Mouse (Mus musculus) MEL (cell line): ENCODE data around the gene Urah. TPM values are rescaled to one million over a fixed set of nuclear protein-coding genes. Genes with fewer than 3 reads are reported as not detected.

Source experiments
- DNase-seq: peaks from one replicate; pipeline ENCODE4 v3.0.0; 2011; ENCODE audit warnings: low read depth, low spot score
- H3K27ac ChIP-seq: 2 replicates; pipeline ENCODE4 v1.5.1; 2012; ENCODE audit warnings: low read depth, mild to moderate bottlenecking, control low read depth, low read length, moderate library complexity; ENCODE audit not compliant: control insufficient read depth
- H3K27me3 ChIP-seq, 2 experiments: fragments of 150-350 bp in 1 of 2; sonication (generic) in 1 of 2; 2 replicates each; pipeline ENCODE4 v1.6.1; 2012; ENCODE audit warnings: low read length in 2 of 2, mild to moderate bottlenecking in 2 of 2, improper control_type of control experiment in 1 of 2, moderate library complexity in 1 of 2; ENCODE audit not compliant: insufficient read depth in 2 of 2, control insufficient read depth in 1 of 2
- H3K36me3 ChIP-seq, 2 experiments: 2 replicates each; pipeline ENCODE4 v1.6.1; 2012 to 2014; ENCODE audit warnings: low read length in 2 of 2, improper control_type of control experiment in 1 of 2, inconsistent platforms in 1 of 2, mild to moderate bottlenecking in 1 of 2; ENCODE audit not compliant: insufficient read depth in 2 of 2, control insufficient read depth in 1 of 2
- H3K4me1 ChIP-seq, 2 experiments: fragments of 150-350 bp in 1 of 2; sonication (generic) in 1 of 2; 2 replicates each; pipeline ENCODE4 v1.6.1; 2012; ENCODE audit warnings: low read length in 2 of 2, improper control_type of control experiment in 1 of 2, mild to moderate bottlenecking in 1 of 2; ENCODE audit not compliant: insufficient read depth in 2 of 2, control insufficient read depth in 1 of 2
- H3K4me3 ChIP-seq, 2 experiments: fragments of 150-350 bp in 1 of 2; sonication (generic) in 1 of 2; 2 replicates each; pipeline ENCODE4 v1.5.1; 2012; ENCODE audit warnings: low read depth in 2 of 2, low read length in 2 of 2, mild to moderate bottlenecking in 2 of 2, moderate library complexity in 2 of 2, control low read depth in 1 of 2, improper control_type of control experiment in 1 of 2; ENCODE audit not compliant: control insufficient read depth in 1 of 2, insufficient read depth in 1 of 2
- H3K79me2 ChIP-seq: 2 replicates; pipeline ENCODE4 v1.6.1; 2012; ENCODE audit warnings: mild to moderate bottlenecking, low read length, moderate library complexity; ENCODE audit not compliant: control insufficient read depth, poor library complexity, insufficient read depth
- H3K9ac ChIP-seq: 2 replicates; pipeline ENCODE4 v1.6.1; 2012; ENCODE audit warnings: low read depth, mild to moderate bottlenecking, control low read depth, low read length, moderate library complexity; ENCODE audit not compliant: control insufficient read depth, poor library complexity, severe bottlenecking
- H3K9me3 ChIP-seq: fragments of 150-350 bp; sonication (generic); replicated peaks from 2 replicates; pipeline ENCODE4 v1.6.1; 2012; ENCODE audit warnings: mild to moderate bottlenecking, low read length, improper control_type of control experiment, moderate library complexity; ENCODE audit not compliant: insufficient read depth
- BHLHE40 ChIP-seq: IDR thresholded peaks from 2 replicates; pipeline ENCODE4 v1.6.1; 2012; ENCODE audit warnings: low read depth, mild to moderate bottlenecking, inconsistent platforms, low read length, improper control_type of control experiment, borderline replicate concordance
- CHD1 ChIP-seq: IDR thresholded peaks from 2 replicates; pipeline ENCODE4 v1.6.1; 2012; ENCODE audit warnings: low read depth, mild to moderate bottlenecking, inconsistent platforms, low read length, improper control_type of control experiment
- CHD2 ChIP-seq: IDR thresholded peaks from 2 replicates; pipeline ENCODE4 v1.6.1; 2011; ENCODE audit warnings: low read length, improper control_type of control experiment
- E2F4 ChIP-seq: IDR thresholded peaks from 2 replicates; pipeline ENCODE4 v1.6.1; 2011; ENCODE audit warnings: low read depth, low read length, improper control_type of control experiment, borderline replicate concordance
- ELF1 ChIP-seq: IDR thresholded peaks from 2 replicates; pipeline ENCODE4 v1.6.1; 2014; ENCODE audit warnings: low read depth, mild to moderate bottlenecking, inconsistent platforms, low read length, improper control_type of control experiment, moderate library complexity
- GABPA ChIP-seq: IDR thresholded peaks from 2 replicates; pipeline ENCODE4 v1.6.1; 2012; ENCODE audit warnings: low read depth, mild to moderate bottlenecking, inconsistent platforms, low read length, improper control_type of control experiment, moderate library complexity
- HCFC1 ChIP-seq: IDR thresholded peaks from 2 replicates; pipeline ENCODE4 v1.6.1; 2012; ENCODE audit warnings: low read depth, mild to moderate bottlenecking, inconsistent platforms, low read length, improper control_type of control experiment, moderate library complexity
- MAFK ChIP-seq: IDR thresholded peaks from 2 replicates; pipeline ENCODE4 v1.6.1; 2011; ENCODE audit warnings: low read depth, mild to moderate bottlenecking, low read length, improper control_type of control experiment, borderline replicate concordance
- MAZ ChIP-seq: IDR thresholded peaks from 2 replicates; pipeline ENCODE4 v1.6.1; 2012; ENCODE audit warnings: low read depth, mild to moderate bottlenecking, inconsistent platforms, low read length, improper control_type of control experiment
- MEF2A ChIP-seq: IDR thresholded peaks from 2 replicates; pipeline ENCODE4 v1.6.1; 2014; ENCODE audit warnings: low read depth, mild to moderate bottlenecking, inconsistent platforms, low read length, improper control_type of control experiment; ENCODE audit not compliant: poor library complexity, insufficient replicate concordance, severe bottlenecking; ENCODE audit errors: extremely low read depth
- MYB ChIP-seq: IDR thresholded peaks from 2 replicates; pipeline ENCODE4 v1.6.1; 2011; ENCODE audit warnings: mild to moderate bottlenecking, low read depth, low read length, improper control_type of control experiment
- NELFE ChIP-seq: IDR thresholded peaks from 2 replicates; pipeline ENCODE4 v1.6.1; 2011; ENCODE audit warnings: low read depth, low read length, improper control_type of control experiment
- NRF1 ChIP-seq: IDR thresholded peaks from 2 replicates; pipeline ENCODE4 v1.6.1; 2014; ENCODE audit warnings: low read depth, mild to moderate bottlenecking, inconsistent platforms, low read length, improper control_type of control experiment, moderate library complexity; ENCODE audit not compliant: poor library complexity, insufficient read depth, severe bottlenecking
- POLR2A ChIP-seq, 2 experiments: IDR thresholded peaks; 2 replicates each; pipeline ENCODE4 v1.6.1; 2011 to 2012; ENCODE audit warnings: low read length in 2 of 2, mild to moderate bottlenecking in 2 of 2, control low read depth in 1 of 2, improper control_type of control experiment in 1 of 2, low read depth in 1 of 2, moderate library complexity in 1 of 2; ENCODE audit not compliant: control insufficient read depth in 1 of 2, insufficient read depth in 1 of 2, poor library complexity in 1 of 2
- POLR2AphosphoS2 ChIP-seq: IDR thresholded peaks from 2 replicates; pipeline ENCODE4 v1.6.1; 2011; ENCODE audit warnings: low read length, improper control_type of control experiment
- TAL1 ChIP-seq: IDR thresholded peaks from 2 replicates; pipeline ENCODE4 v1.6.1; 2012; ENCODE audit warnings: mild to moderate bottlenecking, inconsistent platforms, low read length, moderate library complexity, mixed read lengths
- TCF12 ChIP-seq: IDR thresholded peaks from 2 replicates; pipeline ENCODE4 v1.6.1; 2014; ENCODE audit warnings: low read depth, mild to moderate bottlenecking, inconsistent platforms, low read length, improper control_type of control experiment, moderate library complexity
- USF1 ChIP-seq: IDR thresholded peaks from 2 replicates; pipeline ENCODE4 v1.6.1; 2014; ENCODE audit warnings: low read depth, mild to moderate bottlenecking, inconsistent platforms, low read length, improper control_type of control experiment, moderate library complexity
- USF2 ChIP-seq, 2 experiments: IDR thresholded peaks; 2 replicates each; pipeline ENCODE4 v1.6.1; 2011 to 2012; ENCODE audit warnings: improper control_type of control experiment in 2 of 2, low read length in 2 of 2, borderline replicate concordance in 1 of 2, inconsistent platforms in 1 of 2, low read depth in 1 of 2, mild to moderate bottlenecking in 1 of 2; ENCODE audit not compliant: insufficient read depth in 1 of 2
- ZC3H11A ChIP-seq: IDR thresholded peaks from 2 replicates; pipeline ENCODE4 v1.6.1; 2012; ENCODE audit warnings: low read depth, mild to moderate bottlenecking, inconsistent platforms, low read length, improper control_type of control experiment
- ZKSCAN1 ChIP-seq: IDR thresholded peaks from 2 replicates; pipeline ENCODE4 v1.6.1; 2012; ENCODE audit warnings: low read depth, mild to moderate bottlenecking, inconsistent platforms, low read length, improper control_type of control experiment, moderate library complexity
- ZMIZ1 ChIP-seq: IDR thresholded peaks from 2 replicates; pipeline ENCODE4 v1.6.1; 2012; ENCODE audit warnings: low read depth, mild to moderate bottlenecking, inconsistent platforms, low read length, improper control_type of control experiment, moderate library complexity
- ZNF384 ChIP-seq: IDR thresholded peaks from 2 replicates; pipeline ENCODE4 v1.6.1; 2012; ENCODE audit warnings: low read depth, mild to moderate bottlenecking, inconsistent platforms, low read length, improper control_type of control experiment
- polyA plus RNA-seq, 2 experiments: library from polyadenylated mRNA; stranded (reverse) in 1 of 2; unstranded in 1 of 2; fragments of >175 nt in 1 of 2; fragments of >200 nt in 1 of 2; gene quantifications; 2 replicates each; pipeline versions ENCODE4 v1.2.1 to v1.2.4; 2012; ENCODE audit warnings: low replicate concordance in 2 of 2, low read depth in 1 of 2; ENCODE audit not compliant: insufficient read length in 2 of 2, insufficient read depth in 1 of 2, missing spikeins in 1 of 2
- total RNA-seq: library from RNA; depleted of rRNA; stranded (reverse); fragments of 300-350 nt; gene quantifications from 2 replicates; pipeline ENCODE4 v1.2.3, GENCODE M21; 2012

The Urah gene
- total and polyA plus RNA-seq, 3 experiments, result not detected

DNA sequence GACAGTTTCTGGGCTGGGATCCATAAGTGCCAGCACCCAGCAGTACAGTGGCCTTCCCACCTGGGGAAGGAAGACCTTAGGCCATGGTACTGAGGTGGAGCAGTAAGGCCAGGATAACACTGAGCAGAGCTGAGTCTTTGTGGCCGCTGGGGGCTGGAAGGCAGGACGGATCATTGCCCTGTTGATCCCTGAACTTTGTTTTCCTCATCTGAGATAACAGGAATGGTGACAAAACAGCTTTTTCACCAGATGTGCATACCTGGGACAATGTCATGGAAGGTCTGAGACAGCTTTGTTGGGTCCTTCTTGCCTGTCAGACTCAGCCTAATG, 905 bp downstream of the Urah start:
- H3K9me3 ChIP-seq, result no peaks in the 10 kb centered on the region
- TF ChIP-seq POLR2A (IDR thresholded peaks at IDR 0.05; ENCODE audit: control insufficient read depth in 1 of 2, insufficient read depth in 1 of 2, low read depth in 1 of 2, low read length in 2 of 2, poor library complexity in 1 of 2), result no peak
- TF ChIP-seq USF2 (IDR thresholded peaks at IDR 0.05; ENCODE audit: borderline replicate concordance in 1 of 2, insufficient read depth in 1 of 2, low read depth in 1 of 2, low read length in 2 of 2), result no peak
- no peak for TF ChIP-seq NELFE
- no peak for TF ChIP-seq ZKSCAN1
- no peak for TF ChIP-seq MEF2A
- TF ChIP-seq ZC3H11A, result no peak
- TF ChIP-seq MAZ, result no peak
- TF ChIP-seq MAFK, result no peak
- TF ChIP-seq GABPA, result no peak
- H3K27ac ChIP-seq, result no peak overlapping the region
- H3K4me1 ChIP-seq, result peaks cover 3 to 9% of the 10 kb centered on the region in 2 experiments; a peak in 2 of 4 replicates
- peaks cover 4 to 8% of the 10 kb centered on the region in 2 experiments for H3K27me3 ChIP-seq
- H3K79me2 ChIP-seq, result no peaks in the 10 kb centered on the region
- no peak overlapping the region for H3K4me3 ChIP-seq
- no peak overlapping the region for H3K9ac ChIP-seq
- DNase-seq, result no peak
- H3K36me3 ChIP-seq, result no peaks in the 10 kb centered on the region; a peak in 1 of 4 replicates

DNA sequence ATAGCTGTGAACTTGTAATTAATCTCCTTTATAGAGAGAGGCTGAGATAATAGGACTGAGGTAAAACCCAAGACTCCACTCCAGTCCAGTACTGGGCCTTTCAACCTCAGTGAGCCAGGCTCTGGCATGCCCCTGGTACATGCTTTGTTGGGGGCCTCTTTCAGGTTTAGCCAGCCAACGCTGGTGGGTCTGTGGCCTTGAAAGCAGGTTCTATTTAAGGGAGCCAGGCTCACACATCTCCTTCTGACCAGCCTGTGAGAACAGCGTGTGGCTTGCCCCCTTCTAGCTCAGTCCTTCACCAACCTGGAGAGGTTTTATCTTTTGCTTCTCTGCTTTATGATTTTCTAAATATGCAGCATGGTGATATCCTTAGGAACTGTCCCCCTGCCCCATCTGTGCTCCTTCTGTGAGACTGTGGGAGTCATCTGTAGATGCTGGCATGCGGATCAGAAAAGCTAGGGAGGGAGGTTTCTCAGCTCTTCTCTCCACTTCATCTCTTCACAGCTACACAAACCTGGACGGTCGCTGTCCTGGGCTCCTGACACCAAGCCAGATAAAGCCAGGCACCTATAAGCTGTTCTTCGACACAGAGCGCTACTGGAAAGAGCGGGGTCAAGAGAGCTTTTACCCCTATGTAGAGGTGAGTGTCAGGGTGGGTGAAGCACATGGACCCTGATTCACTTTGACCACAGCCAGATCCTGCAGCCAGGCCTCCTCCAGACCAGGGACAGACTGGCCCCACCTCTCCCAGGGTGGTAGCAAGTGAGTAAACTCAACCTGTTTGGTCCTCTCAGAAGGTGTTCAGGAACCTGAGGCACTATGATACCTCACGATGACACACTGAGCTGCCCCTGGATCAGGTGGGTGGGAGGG, 1.7 kb downstream of the Urah start:
- H3K4me1 ChIP-seq, result peaks cover 3 to 9% of the 10 kb centered on the region in 2 experiments; a peak in 2 of 4 replicates
- TF ChIP-seq ZKSCAN1, result no peak
- TF ChIP-seq CHD2, result no peak
- TF ChIP-seq E2F4, result no peak
- no peak for TF ChIP-seq ZNF384
- no peak overlapping the region for H3K9ac ChIP-seq
- H3K9me3 ChIP-seq, result no peaks in the 10 kb centered on the region
- no peak overlapping the region for H3K4me3 ChIP-seq
- H3K79me2 ChIP-seq, result no peaks in the 10 kb centered on the region
- no peak for DNase-seq
- no peak overlapping the region for H3K27ac ChIP-seq
- peaks cover 4 to 7% of the 10 kb centered on the region in 2 experiments; a peak in 3 of 4 replicates for H3K27me3 ChIP-seq
- no peaks in the 10 kb centered on the region; a peak in 1 of 4 replicates for H3K36me3 ChIP-seq

DNA sequence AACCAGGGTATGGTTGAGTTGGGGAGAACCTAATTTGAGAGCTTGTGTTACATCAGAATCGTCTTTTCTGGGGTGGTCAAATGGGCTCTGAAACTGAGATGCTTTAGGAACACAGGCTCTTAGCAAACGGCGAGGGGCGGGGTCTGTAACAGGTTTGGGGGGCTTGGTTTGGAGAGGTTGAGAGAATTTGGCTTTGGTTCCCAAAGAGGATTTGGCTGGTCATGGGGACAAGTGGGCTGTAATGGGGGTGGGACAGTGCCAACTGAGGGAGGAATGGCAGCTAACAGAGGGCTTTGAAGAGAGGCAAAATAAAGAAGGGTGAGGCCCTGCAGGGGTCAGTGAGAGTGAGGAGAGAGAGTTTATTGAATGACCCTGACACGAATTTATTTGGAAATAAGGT, 4.7 kb downstream of the Urah start:
- Histone ChIP-seq H3K4me1 (peaks cover 3 to 9% of the 10 kb centered on the region in 2 experiments; a peak in 2 of 4 replicates), H3K9ac (no peak overlapping the region), H3K36me3 (no peaks in the 10 kb centered on the region; a peak in 1 of 4 replicates), H3K79me2 (no peaks in the 10 kb centered on the region), H3K27me3 (no peaks in the 10 kb centered on the region; a peak in 1 of 4 replicates), H3K9me3 (no peaks in the 10 kb centered on the region), H3K27ac (no peak overlapping the region), H3K4me3 (no peak overlapping the region)
- DNase-seq, result no peak
- TF ChIP-seq NRF1, result no peak
- no peak for TF ChIP-seq USF2 (IDR thresholded peaks at IDR 0.05; ENCODE audit: borderline replicate concordance in 1 of 2, insufficient read depth in 1 of 2, low read depth in 1 of 2, low read length in 2 of 2)
- TF ChIP-seq ELF1, result no peak
- TF ChIP-seq CHD1, result no peak
- no peak for TF ChIP-seq ZMIZ1
- no peak for TF ChIP-seq TCF12
- no peak for TF ChIP-seq MYB
- TF ChIP-seq ZNF384, result no peak
- TF ChIP-seq TAL1, result no peak
- TF ChIP-seq MAFK, result no peak
- no peak for TF ChIP-seq BHLHE40
- no peak for TF ChIP-seq CHD2
- TF ChIP-seq MEF2A, result no peak
- no peak for TF ChIP-seq POLR2AphosphoS2
- TF ChIP-seq HCFC1, result no peak
- TF ChIP-seq GABPA, result no peak
- no peak for TF ChIP-seq USF1
